ENCODE assay signal across 34 mouse cellular contexts in genomic region chr9:106179964-106180363, GRCm38 (mm10). TPM values are rescaled to one million over a fixed set of nuclear protein-coding genes. Genes with fewer than 3 reads are reported as not detected.
"Had no signal": no experiment of that assay in that cellular context is flagged by ENCODE, and none has a peak within 500 bp of the region (broad histone marks: within the 10 kb centered on the region; RNA-seq: fewer than 3 reads in every experiment).

No protein-coding gene starts in this region.

- H3K27me3 ChIP-seq: limb, embryonic 12.5 days; limb, embryonic 13.5 days; limb, embryonic 15.5 days; liver, embryonic 12.5 days; liver, embryonic 13.5 days; liver, embryonic 15.5 days; lung, embryonic 15.5 days; megakaryocyte, embryonic 14.5 days; midbrain, embryonic 12.5 days; midbrain, embryonic 13.5 days; midbrain, embryonic 15.5 days; neural tube, embryonic 12.5 days had no signal

- H3K4me3 ChIP-seq: limb, embryonic 10.5 days; limb, embryonic 12.5 days; limb, embryonic 13.5 days; limb, embryonic 15.5 days; liver, embryonic 12.5 days; liver, embryonic 13.5 days; liver, embryonic 15.5 days; lung, embryonic 15.5 days; megakaryocyte, embryonic 14.5 days; midbrain, embryonic 10.5 days; midbrain, embryonic 12.5 days; midbrain, embryonic 13.5 days; midbrain, embryonic 15.5 days; myocyte; neural tube, embryonic 12.5 days had no signal

- H3K9me3 ChIP-seq: limb, embryonic 10.5 days; limb, embryonic 12.5 days; limb, embryonic 13.5 days; limb, embryonic 15.5 days; liver, embryonic 12.5 days; liver, embryonic 13.5 days; liver, embryonic 15.5 days; lung, embryonic 15.5 days; megakaryocyte, embryonic 14.5 days; midbrain, embryonic 10.5 days; midbrain, embryonic 12.5 days; midbrain, embryonic 13.5 days; midbrain, embryonic 15.5 days; neural tube, embryonic 12.5 days had no signal

- DNase-seq: left cerebral cortex, postnatal 4 days; liver; liver, embryonic 13.5 days; liver, postnatal 0 days; lung, adult 18-20 months; lung, embryonic 14.5 days; lung, postnatal 10 days; lung, postnatal 14 days; lung, postnatal 36 days; lung, postnatal 4 days; midbrain, embryonic 14.5 days had no signal

- H3K27ac ChIP-seq: limb, embryonic 10.5 days; limb, embryonic 12.5 days; limb, embryonic 13.5 days; limb, embryonic 15.5 days; liver, embryonic 12.5 days; liver, embryonic 13.5 days; liver, embryonic 14.5 days; liver, embryonic 15.5 days; lung, embryonic 15.5 days; macrophage; midbrain, embryonic 10.5 days; midbrain, embryonic 12.5 days; midbrain, embryonic 13.5 days; midbrain, embryonic 15.5 days; neural tube, embryonic 12.5 days had no signal

- H3K4me1 ChIP-seq: midbrain, embryonic 10.5 days; midbrain, embryonic 12.5 days had no signal

- H3K9ac ChIP-seq: limb, embryonic 12.5 days; limb, embryonic 13.5 days; limb, embryonic 15.5 days; liver, embryonic 12.5 days; liver, embryonic 13.5 days; liver, embryonic 14.5 days; liver, embryonic 15.5 days; liver, postnatal 0 days; lung, embryonic 14.5 days; lung, embryonic 15.5 days; midbrain, embryonic 12.5 days; midbrain, embryonic 13.5 days; midbrain, embryonic 15.5 days; neural tube, embryonic 12.5 days had no signal

RNA-seq across cellular contexts. Expression of gene Tlr9, which starts 42.4 kb away (rescaled TPM):
- total RNA-seq: megakaryocyte-erythroid progenitor cell, adult 5-6 weeks had no signal
- polyA plus RNA-seq: limb, embryonic 10.5 days; limb, embryonic 11.5 days; limb, embryonic 12.5 days; liver, embryonic 11.5 days; lung, embryonic 15.5 days; lung, embryonic 16.5 days; midbrain, embryonic 10.5 days; midbrain, embryonic 11.5 days; midbrain, embryonic 12.5 days; midbrain, embryonic 13.5 days; midbrain, embryonic 16.5 days; myocyte; neural tube, embryonic 11.5 days; neural tube, embryonic 12.5 days had no signal
